Mouse (Mus musculus): ENCODE measurements around the gene Ptger1.

GRCm38 (mm10) chr8:83689264-83689663, 22.8 kb downstream of the Ptger1 start:
- no peak for TF ChIP-seq POLR2AphosphoS5 (IDR thresholded peaks at IDR 0.05; ENCODE audit: insufficient replicate concordance, low read depth, low read length)
- TF ChIP-seq CTCF (IDR thresholded peaks at IDR 0.05; ENCODE audit: low read depth, low read length) = no peak
- TF ChIP-seq GATA1 (IDR thresholded peaks at IDR 0.05; ENCODE audit: borderline replicate concordance, low read length) = no peak
